Mouse (Mus musculus): Measurements from ENCODE around the gene Osbpl6. TPM values are rescaled to one million over a fixed set of nuclear protein-coding genes. Genes with fewer than 3 reads are reported as not detected.

The Osbpl6 gene
- polyA plus RNA-seq, 1 experiment from 2014 or later = 49.4 TPM

DNA sequence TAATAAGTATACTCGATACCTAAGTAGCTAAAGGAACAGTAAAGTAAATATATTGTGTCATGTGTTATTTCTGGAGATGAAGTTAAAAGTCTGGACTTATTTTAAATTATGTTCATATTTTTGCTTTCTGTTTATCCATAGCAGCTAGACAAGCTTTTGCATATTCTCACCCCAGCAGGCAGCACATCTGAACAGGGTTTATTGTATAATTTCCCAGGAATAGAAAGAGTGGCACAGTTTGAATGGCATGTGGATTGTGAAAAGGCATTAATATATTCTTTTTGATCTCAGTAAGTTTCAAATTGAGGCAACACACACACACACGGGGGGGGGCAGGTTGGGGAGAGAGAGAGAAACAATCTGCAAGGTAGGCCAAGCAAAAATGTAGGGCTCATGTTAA is 6.6 kb downstream of the Osbpl6 start:
- Histone ChIP-seq H3K36me3 (ENCODE audit: control insufficient read depth, insufficient read depth, low read length) (no peaks in the 10 kb centered on the region), H3K27me3 (ENCODE audit: control insufficient read depth, insufficient read depth, low read length) (no peaks in the 10 kb centered on the region), H3K9me3 (ENCODE audit: control insufficient read depth, low read length) (no peaks in the 10 kb centered on the region), H3K9ac (replicated peaks; ENCODE audit: low read depth, low read length) (no peak overlapping the region), H3K4me2 (ENCODE audit: low read depth, low read length) (no peak overlapping the region), H3K4me3 (ENCODE audit: low read depth, low read length) (no peak overlapping the region), H3K27ac (ENCODE audit: low read depth, low read length) (no peak overlapping the region), H3K4me1 (ENCODE audit: control insufficient read depth, insufficient read depth, low read length) (0 out of 2 replicates have a peak, but pooled peaks cover under 1% of the 10 kb centered on the region)
- 74% methylated on average over 2 of the region's 2 CpGs for WGBS
- ATAC-seq (ENCODE audit: low read depth) = no peak

DNA sequence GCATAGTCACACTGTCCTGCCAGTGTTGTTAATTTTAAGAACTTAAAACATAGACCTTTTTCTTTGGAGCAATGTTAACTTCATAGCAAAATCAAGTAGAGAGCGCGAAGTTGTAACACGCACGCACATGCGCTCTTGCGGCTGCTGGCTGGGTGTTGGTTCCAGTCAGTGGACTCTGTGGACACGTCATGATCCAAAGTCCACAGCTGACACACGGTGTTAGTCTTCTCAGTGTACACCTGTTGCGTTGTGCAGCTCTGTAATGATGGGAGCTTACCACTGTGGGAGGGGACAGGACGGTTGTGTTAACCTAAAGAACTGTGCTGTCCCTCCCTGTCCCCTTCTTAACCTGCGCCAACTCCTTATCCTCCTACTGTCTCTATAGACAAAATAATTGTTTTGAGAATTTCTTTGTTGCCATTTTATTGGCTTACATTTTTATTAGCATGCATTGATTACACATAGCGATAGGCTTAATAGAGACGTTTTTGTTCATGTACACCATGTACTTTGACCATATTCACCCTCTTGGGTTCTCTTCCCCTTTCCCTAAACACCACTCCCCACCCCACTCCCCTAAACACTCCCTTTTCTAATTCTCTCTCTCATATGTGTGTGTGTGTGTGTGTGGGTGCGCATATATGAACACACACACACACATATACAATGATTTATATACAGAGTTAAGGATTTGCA is 11.3 kb downstream of the Osbpl6 start:
- no peak overlapping the region for H3K4me3 ChIP-seq (ENCODE audit: low read depth, low read length)
- ATAC-seq (ENCODE audit: low read depth) = no peak

DNA sequence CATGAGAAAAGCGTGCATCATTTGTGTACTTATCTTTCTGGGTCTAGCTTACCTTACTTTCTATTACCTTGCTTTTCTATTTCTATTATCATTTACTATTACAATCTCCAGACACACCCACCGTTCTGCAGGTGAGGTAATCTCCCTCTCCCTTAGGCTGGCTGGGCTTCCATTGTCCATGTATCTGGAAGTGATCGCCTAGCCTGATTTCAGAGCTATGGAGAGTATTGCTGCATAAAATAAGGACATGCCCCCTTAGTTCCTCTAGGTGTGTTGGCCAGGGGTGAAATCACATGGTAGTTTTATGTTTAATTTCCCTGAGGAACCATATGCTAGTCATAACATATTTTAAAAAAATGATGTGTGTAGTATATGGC is 11.8 kb downstream of the Osbpl6 start:
- Histone ChIP-seq H3K27me3 (ENCODE audit: control insufficient read depth, insufficient read depth, low read length) (no peaks in the 10 kb centered on the region), H3K27ac (ENCODE audit: low read depth, low read length) (no peak overlapping the region), H3K36me3 (ENCODE audit: control insufficient read depth, insufficient read depth, low read length) (no peaks in the 10 kb centered on the region), H3K9me3 (ENCODE audit: control insufficient read depth, low read length) (no peaks in the 10 kb centered on the region), H3K9ac (replicated peaks; ENCODE audit: low read depth, low read length) (no peak overlapping the region), H3K4me3 (ENCODE audit: low read depth, low read length) (no peak overlapping the region), H3K4me1 (ENCODE audit: control insufficient read depth, insufficient read depth, low read length) (no peaks in the 10 kb centered on the region), H3K4me2 (ENCODE audit: low read depth, low read length) (no peak overlapping the region)
- no peak for ATAC-seq (ENCODE audit: low read depth)
- 99% methylated on average over 3 of the region's 3 CpGs for WGBS

More for the DNA sequence above, 11.3 kb downstream of the Osbpl6 start:
- Histone ChIP-seq H3K9ac (replicated peaks; ENCODE audit: low read depth, low read length) (no peak overlapping the region), H3K27me3 (ENCODE audit: control insufficient read depth, insufficient read depth, low read length) (no peaks in the 10 kb centered on the region), H3K27ac (ENCODE audit: low read depth, low read length) (no peak overlapping the region), H3K36me3 (ENCODE audit: control insufficient read depth, insufficient read depth, low read length) (no peaks in the 10 kb centered on the region), H3K9me3 (ENCODE audit: control insufficient read depth, low read length) (no peaks in the 10 kb centered on the region), H3K4me2 (ENCODE audit: low read depth, low read length) (no peak overlapping the region), H3K4me1 (ENCODE audit: control insufficient read depth, insufficient read depth, low read length) (no peaks in the 10 kb centered on the region)
- 93% methylated on average over 14 of the region's 14 CpGs for WGBS

DNA sequence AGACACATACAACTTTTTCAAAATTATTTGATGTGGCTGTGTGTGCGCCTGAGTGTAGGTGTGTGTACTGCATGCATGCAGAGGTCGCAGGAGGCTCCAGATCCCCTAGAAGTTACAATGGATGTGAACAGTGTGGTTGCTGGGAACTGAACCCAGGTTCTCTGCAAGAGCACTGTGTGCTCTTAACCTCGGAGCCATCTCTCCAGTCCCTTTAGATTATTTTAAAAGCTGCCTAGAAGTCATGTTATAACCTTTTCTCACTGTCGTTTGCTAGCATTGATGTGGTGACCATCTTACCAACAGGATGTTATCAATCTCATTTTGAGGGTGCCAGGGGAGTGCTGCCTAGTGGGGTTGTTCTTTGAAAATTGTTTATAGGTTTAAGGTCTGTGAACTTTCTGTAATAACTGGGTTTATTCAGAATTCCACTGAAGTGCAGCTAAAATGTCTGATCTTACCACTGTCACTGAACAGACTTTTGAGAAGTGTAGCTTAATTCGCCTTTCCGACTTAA is 15.2 kb downstream of the Osbpl6 start:
- no peak overlapping the region for H3K27ac ChIP-seq (ENCODE audit: low read depth, low read length)
- no peaks in the 10 kb centered on the region for H3K4me1 ChIP-seq (ENCODE audit: control insufficient read depth, insufficient read depth, low read length)
- H3K36me3 ChIP-seq (ENCODE audit: control insufficient read depth, insufficient read depth, low read length) = no peaks in the 10 kb centered on the region
- 75% methylated on average over 6 of the region's 6 CpGs for WGBS
- no peaks in the 10 kb centered on the region for H3K9me3 ChIP-seq (ENCODE audit: control insufficient read depth, low read length)
- H3K4me2 ChIP-seq (ENCODE audit: low read depth, low read length) = no peak overlapping the region
- no peak overlapping the region for H3K9ac ChIP-seq (replicated peaks; ENCODE audit: low read depth, low read length)
- H3K4me3 ChIP-seq (ENCODE audit: low read depth, low read length) = no peak overlapping the region
- no peaks in the 10 kb centered on the region for H3K27me3 ChIP-seq (ENCODE audit: control insufficient read depth, insufficient read depth, low read length)
- no peak for ATAC-seq (ENCODE audit: low read depth)

DNA sequence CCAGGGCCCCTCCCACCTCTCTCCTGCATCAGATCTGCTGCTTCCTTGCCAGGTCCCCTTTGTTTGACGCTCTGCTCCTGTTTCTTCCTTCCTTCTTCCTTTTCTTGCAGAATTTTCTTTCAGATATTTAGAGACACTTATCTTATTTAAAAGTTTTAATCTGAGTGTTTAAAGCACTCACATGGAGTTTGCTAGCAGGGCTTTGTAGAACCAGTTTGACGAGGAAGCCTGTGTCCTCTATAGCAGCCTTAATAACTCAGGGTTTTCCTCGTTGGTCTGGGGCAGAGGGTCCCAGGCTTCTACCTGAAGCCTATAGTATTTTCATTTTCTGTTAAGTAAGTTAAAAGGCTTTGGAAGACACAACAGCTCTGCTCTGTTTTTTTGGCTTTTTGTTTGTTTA is 20.5 kb downstream of the Osbpl6 start:
- 80% methylated on average over 3 of the region's 3 CpGs for WGBS
- Histone ChIP-seq H3K27me3 (ENCODE audit: control insufficient read depth, insufficient read depth, low read length) (no peaks in the 10 kb centered on the region), H3K36me3 (ENCODE audit: control insufficient read depth, insufficient read depth, low read length) (no peaks in the 10 kb centered on the region), H3K4me2 (ENCODE audit: low read depth, low read length) (no peak overlapping the region), H3K4me3 (ENCODE audit: low read depth, low read length) (no peak overlapping the region), H3K9me3 (ENCODE audit: control insufficient read depth, low read length) (no peaks in the 10 kb centered on the region), H3K4me1 (ENCODE audit: control insufficient read depth, insufficient read depth, low read length) (no peaks in the 10 kb centered on the region), H3K9ac (replicated peaks; ENCODE audit: low read depth, low read length) (no peak overlapping the region), H3K27ac (ENCODE audit: low read depth, low read length) (no peak overlapping the region)
- no peak for ATAC-seq (ENCODE audit: low read depth)

DNA sequence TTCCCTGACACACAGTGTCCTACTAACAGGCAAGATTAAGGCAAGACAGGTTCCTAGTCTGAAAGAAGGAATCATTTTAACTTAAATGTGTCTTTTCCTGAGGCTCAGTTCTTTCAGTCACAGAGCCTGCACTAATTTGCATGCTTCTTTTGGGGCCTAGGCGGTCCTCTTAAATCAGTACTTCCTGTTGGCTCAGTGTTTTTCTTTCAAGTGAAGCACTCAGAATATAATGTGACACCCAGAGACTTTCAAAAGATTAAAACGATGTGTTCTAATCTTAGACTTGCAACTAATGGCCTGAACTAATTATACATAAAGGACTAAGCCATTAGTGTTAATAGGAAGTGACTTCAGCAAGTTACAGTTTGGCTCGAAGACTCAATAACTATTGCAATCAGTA is 23.0 kb downstream of the Osbpl6 start:
- Histone ChIP-seq H3K9me3 (ENCODE audit: control insufficient read depth, low read length) (no peaks in the 10 kb centered on the region), H3K27me3 (ENCODE audit: control insufficient read depth, insufficient read depth, low read length) (no peaks in the 10 kb centered on the region), H3K4me1 (ENCODE audit: control insufficient read depth, insufficient read depth, low read length) (no peaks in the 10 kb centered on the region), H3K36me3 (ENCODE audit: control insufficient read depth, insufficient read depth, low read length) (no peaks in the 10 kb centered on the region), H3K4me3 (ENCODE audit: low read depth, low read length) (no peak overlapping the region), H3K4me2 (ENCODE audit: low read depth, low read length) (no peak overlapping the region), H3K27ac (ENCODE audit: low read depth, low read length) (no peak overlapping the region), H3K9ac (replicated peaks; ENCODE audit: low read depth, low read length) (no peak overlapping the region)
- WGBS = 34% methylated on average over 3 of the region's 3 CpGs
- ATAC-seq (ENCODE audit: low read depth) = no peak

DNA sequence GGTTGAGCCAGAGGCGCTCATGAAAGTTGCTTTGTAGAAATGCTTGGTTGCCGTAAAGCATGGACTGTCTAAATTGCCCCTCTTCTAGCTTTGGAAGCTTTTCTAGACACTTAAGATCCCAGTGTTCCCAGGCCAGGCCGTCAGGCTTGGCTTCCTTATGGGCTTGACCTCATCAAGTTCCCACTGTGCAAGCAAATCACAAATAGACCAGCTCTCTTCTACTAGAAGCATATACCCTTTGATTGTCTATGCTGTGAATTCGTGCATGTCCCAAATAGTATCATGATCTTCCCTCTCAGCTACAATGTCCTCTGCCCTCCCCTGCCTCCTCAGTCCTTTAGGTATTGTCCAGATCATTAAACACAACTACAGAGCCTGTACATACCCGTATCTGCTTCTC is 23.5 kb downstream of the Osbpl6 start:
- Histone ChIP-seq H3K9ac (replicated peaks; ENCODE audit: low read depth, low read length) (no peak overlapping the region), H3K9me3 (ENCODE audit: control insufficient read depth, low read length) (no peaks in the 10 kb centered on the region), H3K27me3 (ENCODE audit: control insufficient read depth, insufficient read depth, low read length) (no peaks in the 10 kb centered on the region), H3K36me3 (ENCODE audit: control insufficient read depth, insufficient read depth, low read length) (no peaks in the 10 kb centered on the region), H3K27ac (ENCODE audit: low read depth, low read length) (no peak overlapping the region), H3K4me2 (ENCODE audit: low read depth, low read length) (no peak overlapping the region), H3K4me3 (ENCODE audit: low read depth, low read length) (no peak overlapping the region), H3K4me1 (ENCODE audit: control insufficient read depth, insufficient read depth, low read length) (no peaks in the 10 kb centered on the region)
- no peak for ATAC-seq (ENCODE audit: low read depth)
- 66% methylated on average over 5 of the region's 5 CpGs for whole genome bisulfite sequencing

DNA sequence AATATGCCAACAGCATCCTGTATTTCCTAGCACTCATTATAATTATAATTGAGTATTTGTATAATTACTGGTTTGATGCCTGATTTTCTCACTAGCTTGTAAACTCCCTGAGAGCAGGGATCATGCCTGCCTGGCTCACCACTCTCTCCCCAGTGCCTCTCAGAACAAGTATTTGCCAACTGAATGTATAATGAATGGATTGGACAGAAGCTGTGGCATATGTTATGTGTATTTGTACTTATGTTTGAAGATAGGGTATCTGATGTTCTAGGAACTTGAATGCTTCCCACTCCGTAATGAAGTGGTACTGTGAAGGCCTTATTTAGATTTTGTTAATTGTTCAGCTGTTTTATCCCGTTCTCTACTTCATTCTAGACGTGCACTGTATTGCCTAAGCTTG is 24.2 kb downstream of the Osbpl6 start:
- Histone ChIP-seq H3K27me3 (ENCODE audit: control insufficient read depth, insufficient read depth, low read length) (no peaks in the 10 kb centered on the region), H3K36me3 (ENCODE audit: control insufficient read depth, insufficient read depth, low read length) (no peaks in the 10 kb centered on the region), H3K9ac (replicated peaks; ENCODE audit: low read depth, low read length) (no peak overlapping the region), H3K4me2 (ENCODE audit: low read depth, low read length) (no peak overlapping the region), H3K4me1 (ENCODE audit: control insufficient read depth, insufficient read depth, low read length) (no peaks in the 10 kb centered on the region), H3K27ac (ENCODE audit: low read depth, low read length) (no peak overlapping the region), H3K4me3 (ENCODE audit: low read depth, low read length) (no peak overlapping the region), H3K9me3 (ENCODE audit: control insufficient read depth, low read length) (no peaks in the 10 kb centered on the region)
- 88% methylated on average over 3 of the region's 3 CpGs for WGBS
- ATAC-seq (ENCODE audit: low read depth) = no peak

DNA sequence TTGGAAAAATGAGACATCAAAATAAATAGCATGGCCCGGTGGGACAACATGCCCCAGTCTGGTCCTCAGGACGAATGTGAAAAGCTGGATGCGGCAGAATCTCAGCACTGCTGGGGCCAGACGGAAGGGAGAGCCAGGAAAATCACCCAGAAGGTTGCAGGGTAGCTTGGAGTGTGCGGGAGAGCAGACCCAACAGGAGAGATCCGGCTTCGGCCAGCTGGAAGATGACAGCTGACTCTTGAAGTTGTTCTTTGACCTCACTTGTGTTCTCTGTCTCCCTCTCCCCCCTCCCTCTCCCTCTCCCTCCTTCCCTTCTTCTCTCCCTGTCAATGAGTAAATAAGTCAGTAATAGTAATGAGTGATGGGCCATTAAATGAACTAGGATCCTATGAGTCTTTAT is 27.9 kb downstream of the Osbpl6 start:
- Histone ChIP-seq H3K36me3 (ENCODE audit: control insufficient read depth, insufficient read depth, low read length) (no peaks in the 10 kb centered on the region), H3K9me3 (ENCODE audit: control insufficient read depth, low read length) (no peaks in the 10 kb centered on the region), H3K4me2 (ENCODE audit: low read depth, low read length) (no peak overlapping the region), H3K27me3 (ENCODE audit: control insufficient read depth, insufficient read depth, low read length) (no peaks in the 10 kb centered on the region), H3K27ac (ENCODE audit: low read depth, low read length) (no peak overlapping the region), H3K4me3 (ENCODE audit: low read depth, low read length) (no peak overlapping the region), H3K9ac (replicated peaks; ENCODE audit: low read depth, low read length) (no peak overlapping the region), H3K4me1 (ENCODE audit: control insufficient read depth, insufficient read depth, low read length) (peaks cover 14% of the 10 kb centered on the region; the same call in 1 of the 2 replicates)
- WGBS = 82% methylated on average over 7 of the region's 7 CpGs
- ATAC-seq (ENCODE audit: low read depth) = no peak

All from neural tube, embryonic 14.5 days (tissue).